Mouse (Mus musculus): ENCODE results near the gene Psmb6.

DNA sequence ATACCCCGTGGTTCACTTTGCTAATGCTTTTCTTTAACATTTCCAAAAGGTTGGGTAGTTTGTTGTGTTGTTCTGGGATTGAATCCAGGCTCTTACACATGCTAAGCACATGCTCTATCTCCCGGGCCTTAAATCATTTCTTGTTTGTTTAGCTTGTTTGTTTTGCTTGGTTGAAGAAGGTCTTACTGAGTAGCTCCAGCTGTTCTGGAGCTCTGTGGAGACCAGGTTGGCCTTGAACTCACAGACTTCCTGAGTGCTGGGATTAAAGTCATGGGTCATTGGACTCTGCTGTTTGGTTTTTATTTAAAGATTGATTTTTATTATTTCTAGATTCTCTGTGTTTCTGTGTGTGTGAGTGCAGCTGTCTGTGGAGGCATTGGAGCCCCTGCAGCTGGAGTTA, 39.7 kb upstream of the Psmb6 start:
- TF ChIP-seq CTCF (IDR thresholded peaks at IDR 0.05; ENCODE audit: extremely low read depth, insufficient read depth, low read length) (no peak), POLR2A (IDR thresholded peaks at IDR 0.05; ENCODE audit: extremely low read depth, insufficient read depth, low read length) (no peak)
